Mouse (Mus musculus): Measurements from ENCODE around the gene Fastkd5. TPM values are rescaled to one million over a fixed set of nuclear protein-coding genes. Genes with fewer than 3 reads are reported as not detected.

The Fastkd5 gene
- total and polyA plus RNA-seq, 2 experiments from 2014 or later, result 9.8 TPM

- Histone ChIP-seq H3K27me3 (ENCODE audit: control insufficient read depth, insufficient read depth, low read length) (peaks cover 12% of the 10 kb centered on the region; the same call in 1 of the 2 replicates), H3K9me3 (replicated peaks; ENCODE audit: control insufficient read depth, low read length) (no peaks in the 10 kb centered on the region), H3K4me2 (ENCODE audit: low read depth, low read length) (no peak overlapping the region), H3K9ac (replicated peaks; ENCODE audit: low read depth, low read length) (no peak overlapping the region), H3K4me1 (ENCODE audit: control insufficient read depth, insufficient read depth) (peaks cover 5% of the 10 kb centered on the region; the same call in 1 of the 2 replicates), H3K4me3 (ENCODE audit: low read depth, low read length) (no peak overlapping the region), H3K36me3 (replicated peaks; ENCODE audit: control insufficient read depth, insufficient read depth, low read length) (no peaks in the 10 kb centered on the region), H3K27ac (ENCODE audit: low read depth) (no peak overlapping the region)
- 64% methylated on average over 6 of the region's 6 CpGs for WGBS
- no peak for DNase-seq (ENCODE audit: low spot score)
- no peak for ATAC-seq (ENCODE audit: insufficient read depth, low read depth)
- TF ChIP-seq EP300 (IDR thresholded peaks at IDR 0.05; ENCODE audit: low read depth) (no peak), CTCF (IDR thresholded peaks at IDR 0.05; ENCODE audit: low read depth) (no peak)
These were observed 11.7 kb upstream of the Fastkd5 start for GRCm38 (mm10) chr2:130641351-130642025.

GRCm38 (mm10) chr2:130639276-130639675, 9.4 kb upstream of the Fastkd5 start:
- H3K4me1 ChIP-seq (ENCODE audit: control insufficient read depth, insufficient read depth), result peaks cover 17% of the 10 kb centered on the region
- 80% methylated on average over 6 of the region's 6 CpGs for WGBS
- no peak overlapping the region for H3K4me3 ChIP-seq (ENCODE audit: low read depth, low read length)
- DNase-seq (ENCODE audit: low spot score) (no peak), ATAC-seq (ENCODE audit: insufficient read depth, low read depth) (no peak)
- no peaks in the 10 kb centered on the region for H3K9me3 ChIP-seq (replicated peaks; ENCODE audit: control insufficient read depth, low read length)
- no peaks in the 10 kb centered on the region for H3K36me3 ChIP-seq (replicated peaks; ENCODE audit: control insufficient read depth, insufficient read depth, low read length)
- no peak overlapping the region for H3K4me2 ChIP-seq (ENCODE audit: low read depth, low read length)
- H3K27ac ChIP-seq (ENCODE audit: low read depth), result no peak overlapping the region
- TF ChIP-seq CTCF (IDR thresholded peaks at IDR 0.05; ENCODE audit: low read depth) (no peak), EP300 (IDR thresholded peaks at IDR 0.05; ENCODE audit: low read depth) (no peak)
- H3K27me3 ChIP-seq (ENCODE audit: control insufficient read depth, insufficient read depth, low read length), result peaks cover 28% of the 10 kb centered on the region
- H3K9ac ChIP-seq (replicated peaks; ENCODE audit: low read depth, low read length), result no peak overlapping the region

- Histone ChIP-seq H3K9me3 (replicated peaks; ENCODE audit: control insufficient read depth, low read length) (no peaks in the 10 kb centered on the region), H3K4me1 (ENCODE audit: control insufficient read depth, insufficient read depth) (peaks cover 16% of the 10 kb centered on the region), H3K4me3 (ENCODE audit: low read depth, low read length) (no peak overlapping the region), H3K27me3 (ENCODE audit: control insufficient read depth, insufficient read depth, low read length) (peaks cover 37% of the 10 kb centered on the region), H3K27ac (ENCODE audit: low read depth) (no peak overlapping the region), H3K36me3 (replicated peaks; ENCODE audit: control insufficient read depth, insufficient read depth, low read length) (no peaks in the 10 kb centered on the region), H3K4me2 (ENCODE audit: low read depth, low read length) (no peak overlapping the region), H3K9ac (replicated peaks; ENCODE audit: low read depth, low read length) (no peak overlapping the region)
- ATAC-seq (ENCODE audit: insufficient read depth, low read depth) (no peak), DNase-seq (ENCODE audit: low spot score) (no peak)
- TF ChIP-seq CTCF (IDR thresholded peaks at IDR 0.05; ENCODE audit: low read depth), result no peak
- 41% methylated on average over 16 of the region's 16 CpGs for WGBS
These were observed 8.3 kb upstream of the Fastkd5 start for GRCm38 (mm10) chr2:130638101-130638611.

GRCm38 (mm10) chr2:130635847-130636246, 6.0 kb upstream of the Fastkd5 start:
- peak overlapping the region; percentile 11; the same call in 1 of the 2 replicates for H3K4me3 ChIP-seq (ENCODE audit: low read depth, low read length)
- H3K36me3 ChIP-seq (replicated peaks; ENCODE audit: control insufficient read depth, insufficient read depth, low read length), result no peaks in the 10 kb centered on the region
- DNase-seq (ENCODE audit: low spot score) (no peak), ATAC-seq (ENCODE audit: insufficient read depth, low read depth) (no peak)
- H3K9ac ChIP-seq (replicated peaks; ENCODE audit: low read depth, low read length), result no peak overlapping the region; the same call in 1 of the 2 replicates
- peak overlapping the region; percentile 58; the same call in 1 of the 2 replicates for H3K4me2 ChIP-seq (ENCODE audit: low read depth, low read length)
- H3K4me1 ChIP-seq (ENCODE audit: control insufficient read depth, insufficient read depth), result peaks cover 12% of the 10 kb centered on the region; the same call in 1 of the 2 replicates
- H3K27ac ChIP-seq (ENCODE audit: low read depth), result no peak overlapping the region
- 27% methylated on average over 21 of the region's 21 CpGs for WGBS
- peaks cover 41% of the 10 kb centered on the region for H3K27me3 ChIP-seq (ENCODE audit: control insufficient read depth, insufficient read depth, low read length)
- TF ChIP-seq EP300 (IDR thresholded peaks at IDR 0.05; ENCODE audit: low read depth) (no peak), CTCF (IDR thresholded peaks at IDR 0.05; ENCODE audit: low read depth) (no peak)
- H3K9me3 ChIP-seq (replicated peaks; ENCODE audit: control insufficient read depth, low read length), result no peaks in the 10 kb centered on the region

- peak overlapping the region; percentile 22; the same call in 1 of the 2 replicates for H3K9ac ChIP-seq (replicated peaks; ENCODE audit: low read depth, low read length)
- H3K36me3 ChIP-seq (replicated peaks; ENCODE audit: control insufficient read depth, insufficient read depth, low read length), result no peaks in the 10 kb centered on the region
- no peak for TF ChIP-seq EP300 (IDR thresholded peaks at IDR 0.05; ENCODE audit: low read depth)
- peak; percentile 43 for TF ChIP-seq CTCF (IDR thresholded peaks at IDR 0.05; ENCODE audit: low read depth)
- no peak overlapping the region for H3K27ac ChIP-seq (ENCODE audit: low read depth)
- ATAC-seq (ENCODE audit: insufficient read depth, low read depth), result peak; percentile 53
- H3K9me3 ChIP-seq (replicated peaks; ENCODE audit: control insufficient read depth, low read length), result no peaks in the 10 kb centered on the region
- H3K27me3 ChIP-seq (ENCODE audit: control insufficient read depth, insufficient read depth, low read length), result peaks cover 41% of the 10 kb centered on the region
- 4% methylated on average over 38 of the region's 38 CpGs for WGBS
- H3K4me1 ChIP-seq (ENCODE audit: control insufficient read depth, insufficient read depth), result peaks cover 12% of the 10 kb centered on the region; the same call in 1 of the 2 replicates
- peak; percentile 24 for DNase-seq (ENCODE audit: low spot score)
- H3K4me3 ChIP-seq (ENCODE audit: low read depth, low read length), result peak overlapping the region; percentile 34
- H3K4me2 ChIP-seq (ENCODE audit: low read depth, low read length), result peak overlapping the region; percentile 58
These were observed 5.0 kb upstream of the Fastkd5 start for GRCm38 (mm10) chr2:130634739-130635411.
